Mouse (Mus musculus) telencephalon, adult 2 months (tissue): ENCODE results near the gene Tnfrsf23.
"Not testable (repeated sequence)": the region's sequence is repeated elsewhere in the genome, so short reads cannot be mapped to it uniquely, and the experiment has no call there.

Experiments used
- DNase-seq: peaks from one replicate; pipeline ENCODE4 v3.0.0-alpha.2; 2011; ENCODE audit warnings: low read depth, low spot score

The Tnfrsf23 gene

DNA sequence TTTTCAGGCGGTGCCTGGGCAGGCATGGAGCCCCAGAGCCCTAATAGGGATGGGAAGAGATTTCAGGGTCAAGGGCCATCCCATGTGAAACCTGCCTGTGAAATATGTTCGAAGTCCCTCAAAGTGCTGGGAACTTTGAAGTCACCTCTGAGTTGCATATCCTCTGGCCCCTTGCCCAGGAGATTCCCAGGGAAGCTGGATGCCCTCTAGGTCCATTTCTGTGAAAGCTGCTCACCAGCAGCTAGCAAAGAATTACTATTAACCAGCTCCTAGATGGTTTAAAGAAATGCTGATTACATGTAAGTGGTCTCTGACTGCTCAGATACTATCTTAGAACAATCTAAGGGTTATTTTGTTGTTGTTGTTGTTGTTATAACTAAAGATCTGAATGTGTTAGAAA lies 1.1 kb downstream of the Tnfrsf23 start:
- not testable (repeated sequence) for DNase-seq

DNA sequence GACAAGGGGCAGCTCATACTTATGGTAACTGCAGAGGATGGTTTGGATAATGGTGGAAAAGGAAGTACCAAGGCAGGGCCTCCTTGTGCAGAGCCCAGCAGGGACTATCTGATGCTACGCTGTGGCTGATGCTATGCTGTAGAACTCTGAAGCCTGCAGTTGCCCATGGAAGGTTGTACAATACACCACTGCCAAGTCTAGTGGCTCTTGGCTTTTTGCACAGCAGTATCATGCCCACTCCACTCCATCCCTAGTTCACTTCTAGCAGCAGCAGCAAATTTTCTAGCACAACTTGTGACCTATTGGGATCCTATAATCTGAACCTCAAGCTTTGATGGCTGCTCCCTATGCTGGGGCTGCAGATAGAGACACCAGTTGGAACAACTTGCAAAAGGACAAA lies 4.1 kb downstream of the Tnfrsf23 start:
- DNase-seq, result no peak

DNA sequence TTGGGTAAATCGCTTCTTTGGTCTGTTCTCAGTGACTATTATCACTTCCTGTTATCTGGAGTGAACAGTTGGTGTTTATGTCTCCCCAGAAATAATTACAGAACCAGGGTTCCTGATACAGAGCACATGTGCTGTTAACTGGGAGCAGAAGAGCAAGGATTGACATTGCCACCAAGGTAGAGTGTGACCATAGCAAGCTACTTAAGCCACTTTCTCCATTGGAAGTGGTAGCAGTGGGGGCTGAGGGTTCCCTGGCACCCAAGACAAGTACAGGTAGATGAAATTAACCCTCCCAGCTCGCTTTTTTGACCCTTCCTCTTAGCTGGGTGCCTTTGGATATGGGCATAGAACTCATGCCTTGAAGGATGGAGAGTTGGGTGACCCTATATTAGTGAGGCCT lies 4.8 kb downstream of the Tnfrsf23 start:
- not testable (repeated sequence) for DNase-seq

DNA sequence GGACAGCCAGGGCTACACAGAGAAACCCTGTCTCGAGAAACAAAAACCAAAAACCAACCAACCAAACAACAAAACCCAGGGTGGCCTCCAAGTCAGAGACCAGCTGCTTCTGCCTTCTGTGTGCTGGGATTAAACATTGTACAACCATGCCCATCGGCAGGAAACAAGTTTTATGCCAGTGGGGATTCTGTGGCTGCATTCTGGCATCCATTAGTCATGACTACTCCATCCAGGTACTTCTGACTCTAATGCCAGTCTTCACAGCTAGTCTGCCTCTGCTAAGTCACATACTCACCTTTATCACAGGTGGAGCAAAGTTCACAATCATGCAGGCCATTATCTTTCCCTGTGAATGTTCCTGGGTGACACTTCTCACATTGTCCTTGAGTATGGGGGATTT lies 6.0 kb downstream of the Tnfrsf23 start:
- not testable (repeated sequence) for DNase-seq

DNA sequence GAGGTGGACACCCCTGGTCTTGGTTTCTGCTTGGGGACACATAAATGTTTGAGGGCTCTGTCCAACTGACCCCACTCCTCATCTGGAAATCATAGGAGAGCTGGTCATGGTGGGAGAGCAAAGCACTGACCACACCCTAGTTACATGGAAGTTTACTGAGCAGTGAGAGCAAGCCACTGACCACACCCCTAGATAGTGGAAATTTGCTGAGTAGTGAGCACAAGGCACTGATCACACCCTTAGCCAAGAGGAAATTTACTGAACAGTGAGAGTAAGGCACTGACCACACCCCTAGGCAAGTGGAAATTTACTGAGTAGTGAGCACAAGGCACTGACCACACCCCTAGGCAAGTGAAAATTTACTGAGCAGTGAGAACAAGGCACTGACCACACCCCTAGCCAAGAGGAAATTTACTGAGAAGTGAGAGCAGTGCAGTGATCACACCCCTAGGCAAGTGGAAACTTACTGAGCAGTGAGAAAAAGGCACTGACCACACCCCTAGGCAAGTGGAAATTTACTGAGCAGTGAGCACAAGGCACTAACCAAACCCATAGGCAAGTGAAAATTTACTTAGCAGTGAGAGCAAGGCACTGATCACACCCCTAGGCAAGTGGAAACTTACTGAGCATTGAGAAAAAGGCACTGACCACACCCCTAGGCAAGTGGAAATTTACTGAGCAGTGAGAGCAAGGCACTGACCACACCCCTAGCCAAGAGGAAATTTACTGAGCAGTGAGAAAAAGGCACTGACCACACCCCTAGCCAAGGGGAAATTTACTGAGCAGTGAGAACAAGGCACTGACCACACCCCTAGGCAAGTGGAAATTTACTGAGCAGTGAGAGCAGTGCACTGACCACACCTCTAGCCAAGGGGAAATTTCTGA lies 19.0 kb downstream of the Tnfrsf23 start:
- DNase-seq, result no peak

DNA sequence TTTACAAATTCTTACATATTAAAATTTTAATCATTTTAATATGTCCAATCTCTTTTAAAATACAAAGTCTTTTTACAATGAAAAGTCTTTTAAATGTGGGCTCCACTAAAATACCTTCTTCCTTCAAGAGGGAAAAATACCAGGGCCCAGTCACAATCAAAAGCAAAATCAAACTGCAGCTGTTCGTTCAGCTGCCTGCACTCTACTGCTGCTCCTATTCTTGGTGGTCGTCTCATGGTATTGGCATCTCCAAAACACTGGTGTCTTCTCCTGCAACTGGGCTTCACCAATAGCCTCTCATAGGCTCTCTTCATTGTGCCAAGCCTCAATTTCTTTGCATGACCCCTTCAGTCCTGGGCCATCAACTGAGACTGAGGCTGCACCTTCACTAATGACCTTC lies 22.2 kb downstream of the Tnfrsf23 start:
- DNase-seq, result no peak

DNA sequence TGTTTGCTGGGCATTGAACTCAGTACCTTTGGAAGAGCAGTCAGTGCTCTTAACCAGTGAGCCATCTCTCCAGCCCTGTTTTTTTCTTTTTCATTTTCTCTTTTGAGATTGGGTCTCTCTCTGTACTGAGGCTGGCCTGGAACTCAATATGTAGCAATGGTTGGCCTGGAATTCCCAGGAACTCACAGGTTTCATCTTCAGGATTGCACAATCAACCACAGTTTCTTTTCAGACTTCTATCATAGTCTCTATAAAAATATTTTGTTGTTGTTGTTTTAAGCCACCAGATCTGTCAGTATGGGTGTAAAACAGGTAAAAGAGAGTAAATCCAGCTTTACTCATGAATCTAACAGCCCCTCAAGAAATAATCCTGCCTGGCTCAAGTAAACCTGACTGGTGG lies 24.9 kb downstream of the Tnfrsf23 start:
- no peak for DNase-seq

DNA sequence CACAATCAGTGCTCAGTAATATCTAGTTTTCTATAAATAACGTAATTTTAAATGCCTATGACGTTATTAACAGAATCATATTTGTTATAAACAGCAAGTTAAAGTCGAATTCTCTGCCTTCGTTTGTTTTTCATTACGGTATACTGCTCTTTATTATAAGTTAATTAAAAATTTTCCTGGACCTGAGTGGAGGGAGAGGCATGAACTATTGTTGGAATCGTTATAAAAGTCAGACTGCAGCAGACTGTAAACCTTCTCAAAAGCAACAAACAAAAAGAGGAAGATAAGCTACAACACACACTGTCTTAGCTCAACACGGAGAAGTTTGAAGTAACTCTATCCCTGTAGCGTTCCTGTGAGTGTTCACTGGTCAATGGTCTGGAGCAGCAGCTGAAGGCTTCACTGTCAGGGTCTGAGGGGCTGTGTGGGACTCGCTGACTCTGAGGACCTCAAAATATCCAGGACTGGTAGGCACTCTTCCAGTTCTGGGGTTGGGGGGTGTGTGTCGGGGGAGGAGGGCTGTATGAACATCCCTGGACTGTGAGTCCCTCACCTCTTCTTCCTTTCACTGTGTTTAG lies 35.8 kb downstream of the Tnfrsf23 start:
- DNase-seq, result not testable (repeated sequence)

DNA sequence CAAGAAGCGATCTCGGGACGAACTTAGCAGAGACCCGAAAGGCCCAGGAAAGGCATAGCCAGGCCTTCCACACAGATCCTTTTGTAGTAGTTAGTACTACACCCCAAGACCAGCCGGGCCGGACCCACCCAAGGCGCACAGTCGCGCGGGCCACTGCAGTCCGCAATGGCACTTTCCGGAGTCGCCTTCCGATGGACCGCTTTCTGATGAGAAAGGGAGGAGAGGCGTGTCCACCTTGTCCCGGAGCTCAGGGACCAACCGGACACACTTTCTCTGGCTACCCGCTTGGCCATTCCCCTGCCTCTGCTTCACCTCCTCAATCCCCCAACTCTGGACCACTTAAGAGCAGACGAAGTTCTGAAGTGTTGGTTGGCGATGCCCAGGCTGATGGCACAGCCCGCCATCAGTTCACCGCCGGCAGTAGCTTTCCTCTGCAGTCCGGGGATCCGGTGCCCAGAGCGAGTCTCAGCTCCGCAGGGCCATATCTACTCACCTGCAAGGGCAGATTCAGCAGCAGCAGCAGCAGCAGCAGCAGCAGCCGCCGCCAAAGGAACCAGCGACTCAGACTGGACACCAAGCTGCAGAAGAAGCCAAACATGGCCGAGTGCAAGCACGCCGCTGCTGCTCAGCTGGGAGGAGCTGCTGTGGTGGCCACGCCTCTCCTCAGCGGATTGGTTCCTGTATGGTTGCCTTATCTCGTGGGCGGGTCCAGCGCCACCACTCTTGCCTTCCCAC lies 36.5 kb downstream of the Tnfrsf23 start, which contains the start of gene Tnfrsf22:
Gene Tnfrsf22, minus strand, starts transcription at position 628 of the 735 bp plus-strand sequence.
- peak; percentile 54 for DNase-seq

DNA sequence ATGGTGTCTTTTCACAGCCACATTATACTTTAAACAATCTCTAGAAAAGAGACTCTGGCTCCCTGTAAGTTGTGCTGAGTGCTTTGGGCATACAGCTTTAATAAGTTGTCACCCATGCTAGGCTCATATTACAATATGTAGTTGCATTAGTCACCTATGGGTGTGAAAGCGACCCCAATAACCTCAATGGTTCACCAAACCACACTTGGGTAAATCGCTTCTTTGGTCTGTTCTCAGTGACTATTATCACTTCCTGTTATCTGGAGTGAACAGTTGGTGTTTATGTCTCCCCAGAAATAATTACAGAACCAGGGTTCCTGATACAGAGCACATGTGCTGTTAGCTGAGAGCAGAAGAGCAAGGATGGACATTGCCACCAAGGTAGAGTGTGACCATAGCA lies 41.7 kb downstream of the Tnfrsf23 start:
- not testable (repeated sequence) for DNase-seq

DNA sequence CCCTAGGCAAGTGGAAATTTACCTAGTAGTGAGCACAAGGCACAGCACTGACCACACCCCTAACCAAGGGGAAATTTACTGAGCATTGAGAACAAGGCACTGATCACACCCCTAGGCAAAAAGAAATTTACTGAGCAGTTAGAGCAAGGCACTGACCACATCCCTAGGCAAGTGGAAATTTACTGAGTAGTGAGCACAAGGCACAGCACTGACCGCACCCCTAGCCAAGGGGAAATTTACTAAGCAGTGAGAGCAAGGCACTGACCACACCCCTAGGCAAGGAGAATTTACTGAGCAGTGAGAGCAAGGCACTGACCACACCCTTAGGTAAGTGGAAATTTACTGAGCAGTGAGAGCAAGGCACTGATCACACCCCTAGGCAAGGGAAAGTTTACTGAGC lies 49.0 kb downstream of the Tnfrsf23 start:
- DNase-seq, result no peak

DNA sequence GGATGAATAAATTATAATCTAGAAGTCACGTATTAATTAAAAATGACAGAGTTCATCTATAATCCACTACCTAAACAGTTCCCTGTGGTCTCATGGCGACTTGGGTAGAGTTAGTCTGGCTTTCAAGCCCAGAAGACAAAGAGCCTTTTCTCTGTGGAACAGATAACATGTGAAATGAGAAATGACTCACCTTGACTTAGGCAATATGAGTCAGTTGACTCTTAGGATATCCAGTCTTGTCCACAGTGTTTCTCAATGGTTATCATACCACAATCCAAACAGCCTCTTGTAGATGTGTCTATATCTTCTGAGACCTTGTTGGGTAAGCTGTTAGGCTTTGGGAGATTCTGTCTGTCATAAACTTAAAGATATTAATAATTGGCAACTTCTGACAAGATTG lies 54.2 kb downstream of the Tnfrsf23 start:
- no peak for DNase-seq

DNA sequence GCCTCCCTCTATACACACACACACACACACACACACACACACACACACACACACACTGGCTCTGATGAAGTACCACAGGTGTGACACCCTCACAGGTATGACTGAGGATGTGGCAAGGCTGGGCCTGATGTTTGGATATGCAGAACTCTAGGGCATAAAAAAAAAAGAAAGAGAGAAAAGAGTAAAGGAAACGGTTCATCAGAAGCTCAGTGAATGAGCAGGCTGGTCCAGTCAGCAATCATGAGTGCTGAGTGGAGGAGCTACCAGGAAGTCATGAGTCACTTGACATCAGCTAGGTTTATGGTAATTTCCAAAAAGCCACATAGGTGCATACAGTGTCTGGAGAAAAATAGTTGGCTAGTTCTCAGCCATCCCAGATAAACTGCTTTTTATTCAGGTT lies 56.2 kb downstream of the Tnfrsf23 start:
- no peak for DNase-seq

DNA sequence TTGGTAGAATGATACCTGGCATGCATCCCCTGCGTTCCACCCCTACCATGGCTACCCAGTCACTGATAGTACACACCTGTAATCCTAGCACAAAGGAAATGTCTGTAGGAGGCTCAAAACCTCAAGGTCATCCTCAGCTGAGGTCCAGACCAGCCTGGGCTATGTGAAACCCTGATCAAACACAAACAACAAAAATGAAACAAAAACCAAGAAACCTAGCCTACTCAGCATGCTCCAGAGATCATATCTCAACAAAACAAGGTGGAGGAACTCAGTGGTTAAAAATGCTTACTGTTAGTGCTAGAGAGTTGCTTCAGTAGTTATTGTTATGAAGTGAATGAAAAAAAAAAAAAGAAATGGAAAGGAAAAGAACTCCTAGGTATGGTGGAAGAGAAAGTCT lies 57.1 kb downstream of the Tnfrsf23 start, which contains the start of gene Tnfrsf26:
Gene Tnfrsf26, minus strand, starts transcription at position 183 of the 400 bp plus-strand sequence.
- DNase-seq, result no peak

DNA sequence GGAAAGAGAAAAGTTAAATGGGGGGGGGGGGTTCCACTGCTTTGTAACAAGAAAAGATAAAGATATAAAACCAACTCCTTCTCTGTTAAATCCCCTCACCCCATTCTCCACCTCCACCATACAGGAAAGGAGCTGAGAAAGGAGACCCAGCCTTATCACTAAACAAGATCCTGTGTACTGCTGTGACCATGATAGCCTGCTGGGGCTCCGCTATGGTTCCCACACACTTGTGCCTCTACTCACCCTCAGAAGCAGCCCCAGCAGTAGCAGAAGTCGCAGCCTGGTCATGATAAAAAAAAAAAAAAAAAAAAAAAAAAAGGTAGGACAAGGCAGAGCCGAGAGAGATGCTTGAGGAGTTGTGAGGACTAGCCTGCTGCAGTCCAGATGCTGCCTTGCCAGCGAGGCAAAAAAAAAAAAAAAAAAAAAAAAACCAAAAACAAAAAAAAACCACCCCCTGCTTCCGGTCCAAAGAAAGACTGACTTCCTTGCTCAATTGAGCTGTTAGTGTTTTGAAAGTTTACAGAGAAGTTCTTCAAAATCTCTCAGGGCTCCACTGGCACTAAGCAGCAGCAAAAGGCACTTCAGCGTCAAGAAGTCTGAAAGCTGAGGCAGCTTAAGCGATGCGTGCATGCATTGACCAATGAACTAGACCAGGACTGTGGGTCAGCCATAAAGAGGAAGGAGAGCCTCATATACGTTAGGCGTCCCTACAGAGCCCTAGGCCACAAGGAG lies 58.0 kb downstream of the Tnfrsf23 start:
- DNase-seq, result no peak

DNA sequence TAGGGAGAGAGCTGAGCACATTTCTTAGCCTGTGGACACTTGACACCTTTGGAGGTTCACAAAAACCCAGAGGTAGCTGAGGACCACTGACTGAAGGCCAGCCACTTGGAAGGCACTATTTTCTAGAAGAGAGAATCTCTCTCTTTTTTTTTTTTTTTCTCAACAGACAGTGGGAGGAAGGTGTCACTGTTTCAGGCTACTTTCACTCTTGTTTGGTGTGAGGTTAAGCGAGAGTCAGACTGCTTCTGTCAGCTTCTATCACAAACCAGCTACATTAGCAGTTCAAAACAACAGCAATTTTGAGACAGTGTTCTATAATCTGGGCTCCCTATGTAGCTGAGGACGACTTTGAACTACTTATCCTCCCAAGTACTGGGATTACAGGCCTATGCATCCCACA lies 59.5 kb downstream of the Tnfrsf23 start:
- no peak for DNase-seq

DNA sequence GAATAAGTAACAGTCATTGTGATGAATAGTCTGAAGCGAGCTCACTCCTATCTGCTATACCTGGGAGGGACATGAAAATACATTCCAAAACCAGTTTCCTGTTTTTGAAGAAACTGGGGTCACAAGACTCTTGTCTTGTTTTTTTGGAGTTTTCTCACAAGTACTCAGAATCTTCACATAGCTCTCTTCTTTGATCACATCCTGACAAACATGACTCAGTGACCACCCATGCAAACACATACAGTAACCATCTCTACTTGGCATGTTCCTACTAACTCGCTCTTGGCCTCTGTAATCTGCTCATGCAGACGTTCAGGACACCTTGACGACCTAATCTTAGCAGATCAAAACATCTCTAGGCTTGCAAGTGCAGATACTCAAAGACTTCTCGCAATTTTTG lies 60.5 kb downstream of the Tnfrsf23 start:
- no peak for DNase-seq

DNA sequence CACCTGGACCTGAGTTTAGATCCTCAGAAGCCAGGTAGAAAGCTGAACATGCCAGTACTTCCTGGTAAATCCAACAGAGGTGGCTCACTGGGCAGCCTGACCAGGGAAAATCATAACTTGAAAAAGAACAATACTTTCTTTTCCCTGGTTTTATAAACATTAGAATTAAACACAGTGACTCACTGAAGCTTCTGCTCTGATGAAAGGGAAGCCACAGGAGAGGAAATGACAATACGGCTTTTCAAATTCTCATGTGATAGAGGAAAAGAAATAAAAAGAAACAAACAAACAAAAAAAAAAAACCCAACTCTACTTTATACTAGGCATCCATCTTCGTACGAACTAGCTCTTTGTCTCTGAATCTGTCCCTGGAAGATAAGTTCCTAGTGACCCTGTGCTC lies 61.1 kb downstream of the Tnfrsf23 start:
- no peak for DNase-seq

DNA sequence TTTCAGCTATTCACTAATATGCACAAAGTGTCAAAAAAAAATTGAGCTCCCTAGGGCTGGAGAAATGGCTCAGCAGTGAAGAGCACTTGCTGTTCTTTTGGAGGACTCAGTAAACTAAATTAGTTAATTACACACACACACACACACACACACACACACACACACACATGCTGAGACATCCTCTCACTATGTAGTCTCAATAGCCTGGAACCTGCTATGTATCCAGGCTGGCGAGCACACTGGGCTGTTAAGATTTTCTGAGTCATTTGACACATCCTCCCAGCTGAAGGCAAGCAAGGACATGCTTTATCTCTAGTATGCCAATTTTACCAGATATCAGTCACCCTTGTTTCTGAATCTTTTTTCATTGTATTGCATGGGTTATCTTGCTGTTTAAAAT lies 64.7 kb downstream of the Tnfrsf23 start:
- DNase-seq, result peak; percentile 23
